Mouse (Mus musculus) cerebellum, adult 11-12 months (tissue): ENCODE measurements around the gene Gm3376.
"Not testable (repeated sequence)": the region's sequence is repeated elsewhere in the genome, so short reads cannot be mapped to it uniquely, and the experiment has no call there.

Source experiments
- DNase-seq: peaks from one replicate; pipeline ENCODE4 v3.0.0; 2022

Gm3376 gene

GRCm38 (mm10) chrY:3771373-3771772 lies at the start of gene Gm3376:
Gene Gm3376, plus strand, starts transcription at chrY:3771673.
- not testable (repeated sequence) for DNase-seq
